Mouse (Mus musculus) erythroblast, embryonic 14.5 days (primary cell): ENCODE data around the gene Zkscan16.

Experiments
- GATA1 ChIP-seq: IDR thresholded peaks from 2 replicates; pipeline ENCODE4 v1.6.1; 2012; ENCODE audit warnings: low read length, inconsistent platforms, mixed read lengths
- TAL1 ChIP-seq: IDR thresholded peaks from 3 replicates; pipeline ENCODE4 v1.6.1; 2012; ENCODE audit warnings: low read length, inconsistent platforms, mixed read lengths

- TF ChIP-seq GATA1, result no peak
- no peak for TF ChIP-seq TAL1
Measured at GRCm38 (mm10) chr4:58995251-58995693, 51.8 kb downstream of the Zkscan16 start.
